Mouse (Mus musculus) bone marrow, adult 2 months (tissue): Measurements from ENCODE around the gene Paf1. TPM values are rescaled to one million over a fixed set of nuclear protein-coding genes. Genes with fewer than 3 reads are reported as not detected.

Experiments
- H3K27ac ChIP-seq: fragments of 200-500 bp; 2 replicates; pipeline ENCODE4 v1.5.1; 2012; ENCODE audit warnings: low read depth, mild to moderate bottlenecking, control low read depth, inconsistent platforms, low read length; ENCODE audit not compliant: control insufficient read depth, poor library complexity, insufficient read depth
- H3K4me1 ChIP-seq: fragments of 200-500 bp; 2 replicates; pipeline ENCODE4 v1.6.1; 2011; ENCODE audit warnings: low read length; ENCODE audit not compliant: control insufficient read depth, insufficient read depth
- H3K4me3 ChIP-seq: fragments of 200-500 bp; replicated peaks from 2 replicates; pipeline ENCODE3; 2011; ENCODE audit warnings: mild to moderate bottlenecking, low read depth, low read length, control low read depth; ENCODE audit not compliant: control insufficient read depth
- CTCF ChIP-seq: fragments of 200-500 bp; IDR thresholded peaks from 2 replicates; pipeline ENCODE4 v1.5.1; 2011; ENCODE audit warnings: low read length, control low read depth; ENCODE audit not compliant: control insufficient read depth, insufficient read depth
- POLR2A ChIP-seq: fragments of 200-500 bp; IDR thresholded peaks from 2 replicates; pipeline ENCODE4 v1.6.1; 2011; ENCODE audit warnings: low read depth, mild to moderate bottlenecking, control low read depth, low read length, borderline replicate concordance; ENCODE audit not compliant: control insufficient read depth
- WGBS: fragments of 180-500 bp; shearing (Covaris S2); methylation state at CpG from one replicate; pipeline ENCODE4 v1.1.7; 2018; 5-methylcytosine and 5-hydroxymethylcytosine counted together
- polyA plus RNA-seq: library from polyadenylated mRNA; stranded (reverse); fragments of >200 nt; gene quantifications from 2 replicates; pipeline ENCODE4 v1.2.4, GENCODE M21; 2011; ENCODE audit warnings: low replicate concordance; ENCODE audit not compliant: missing spikeins, insufficient read depth, insufficient read length

Paf1 gene
- polyA plus RNA-seq, 1 experiment = 209 TPM

DNA sequence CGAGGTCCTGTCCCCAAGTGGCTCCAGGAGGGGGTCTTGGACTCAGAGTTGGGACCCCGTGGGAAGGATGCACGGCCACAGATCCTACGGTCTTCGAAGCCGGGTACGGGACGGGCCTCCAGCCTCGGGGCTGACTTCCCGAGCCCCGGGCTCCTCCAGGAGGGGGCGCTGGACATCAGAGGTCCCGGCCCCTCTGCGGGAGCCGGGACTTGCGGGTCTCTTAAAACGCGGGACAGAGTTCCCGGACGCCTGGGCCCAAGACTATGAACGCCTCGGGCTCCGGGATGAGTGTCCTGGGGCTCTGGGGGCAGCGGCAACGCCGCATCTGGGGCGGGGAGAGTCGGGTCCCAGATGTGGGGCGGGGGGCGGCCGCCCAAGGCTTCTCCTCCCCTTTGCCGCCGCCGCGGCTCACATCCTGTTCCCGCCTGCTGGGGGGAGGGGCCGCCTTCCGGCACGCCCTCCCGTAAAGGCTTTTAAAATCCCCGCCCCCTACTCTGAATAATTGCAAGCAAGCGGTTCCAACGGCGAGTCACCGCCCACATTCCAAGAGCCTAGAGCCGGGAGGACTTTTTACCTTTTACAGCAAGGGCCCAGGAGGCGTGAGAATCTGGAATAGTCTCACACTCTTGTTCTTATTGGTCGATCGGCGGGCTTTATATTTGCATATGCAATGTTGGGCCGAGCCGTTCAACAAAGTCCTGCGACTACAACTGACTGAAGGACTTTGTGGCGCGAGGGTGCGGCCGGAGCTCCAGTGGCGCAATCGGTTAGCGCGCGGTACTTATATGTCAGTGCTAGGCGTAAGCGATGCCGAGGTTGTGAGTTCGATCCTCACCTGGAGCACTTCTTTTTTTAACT is 20.3 kb upstream of the Paf1 start, which contains the start of gene Plekhg2:
TSS of gene Plekhg2 (minus strand) at position 349 of the 858 bp plus-strand sequence.
- TF ChIP-seq CTCF (peak; percentile 43; the same call in 1 of the 2 replicates), POLR2A (peak; percentile 67; the same call in 1 of the 2 replicates)
- WGBS = under 1% methylated on average over 66 of the region's 66 CpGs
- Histone ChIP-seq H3K4me1 (peaks cover 1% of the 10 kb centered on the region; the same call in 1 of the 2 replicates), H3K4me3 (peak within 1 kb of the TSS; percentile 70), H3K27ac (peak within 1 kb of the TSS; percentile 77)

DNA sequence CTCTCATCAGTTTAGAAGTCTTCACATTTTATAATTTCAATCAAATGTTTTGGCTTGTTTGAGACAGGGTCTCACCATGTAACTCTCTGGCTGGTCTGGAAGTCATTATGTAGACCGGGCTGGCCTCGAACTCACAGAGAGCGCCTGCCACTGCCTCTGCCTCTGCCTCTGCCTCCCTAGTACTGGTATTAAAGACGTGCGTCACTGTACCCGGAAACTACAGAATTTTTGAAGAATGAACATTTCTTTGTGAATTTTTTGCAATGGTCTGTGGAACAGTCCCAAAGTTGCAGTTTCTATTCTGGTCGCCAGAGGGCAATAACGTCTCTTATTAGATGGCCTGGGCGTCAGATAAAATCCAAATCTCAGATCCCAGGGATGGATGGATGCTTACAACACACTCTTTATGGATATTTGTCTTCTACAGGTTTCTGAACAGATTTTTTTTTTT is 19.6 kb upstream of the Paf1 start:
- WGBS = under 1% methylated on average over 9 of the region's 9 CpGs
- peak overlapping the region; percentile 77 for H3K27ac ChIP-seq
- TF ChIP-seq CTCF (no peak), POLR2A (no peak)
- peak overlapping the region; percentile 69 for H3K4me3 ChIP-seq
- peaks cover 1% of the 10 kb centered on the region; the same call in 1 of the 2 replicates for H3K4me1 ChIP-seq

DNA sequence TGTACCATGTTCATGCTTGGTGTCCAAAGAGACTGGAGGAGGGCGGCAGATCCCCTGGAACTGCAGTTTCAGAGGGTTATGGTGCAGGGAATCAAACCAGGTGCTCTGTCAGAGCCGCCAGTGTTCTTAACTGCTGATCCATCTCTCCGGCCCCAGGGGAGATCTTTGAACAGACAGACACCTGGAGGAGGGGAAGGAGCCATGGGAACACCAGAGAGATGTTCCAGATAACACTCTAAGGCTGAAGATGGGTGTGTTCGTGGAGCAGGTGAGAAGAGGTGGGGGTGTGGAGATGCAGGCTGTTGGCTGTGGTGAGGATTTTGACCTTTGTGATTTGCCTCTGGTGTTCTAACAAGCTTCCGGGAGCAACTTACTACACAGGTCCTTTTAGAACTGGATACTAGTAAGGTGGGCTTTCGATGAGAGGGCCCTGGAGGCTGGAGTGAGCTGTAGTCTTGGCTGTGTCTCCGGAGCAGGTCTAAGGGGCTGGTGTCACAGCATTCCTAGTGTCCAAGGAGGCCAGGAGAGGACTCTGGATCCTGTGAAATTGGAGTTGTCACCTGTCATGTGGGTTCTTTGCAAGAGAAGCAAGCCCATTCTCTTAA is 18.8 kb upstream of the Paf1 start:
- no peak overlapping the region for H3K4me3 ChIP-seq
- TF ChIP-seq CTCF = no peak
- no peak for TF ChIP-seq POLR2A
- H3K27ac ChIP-seq = peak overlapping the region; percentile 30; the same call in 1 of the 2 replicates
- WGBS = 86% methylated on average over 7 of the region's 7 CpGs
- peaks cover 1% of the 10 kb centered on the region; the same call in 1 of the 2 replicates for H3K4me1 ChIP-seq

DNA sequence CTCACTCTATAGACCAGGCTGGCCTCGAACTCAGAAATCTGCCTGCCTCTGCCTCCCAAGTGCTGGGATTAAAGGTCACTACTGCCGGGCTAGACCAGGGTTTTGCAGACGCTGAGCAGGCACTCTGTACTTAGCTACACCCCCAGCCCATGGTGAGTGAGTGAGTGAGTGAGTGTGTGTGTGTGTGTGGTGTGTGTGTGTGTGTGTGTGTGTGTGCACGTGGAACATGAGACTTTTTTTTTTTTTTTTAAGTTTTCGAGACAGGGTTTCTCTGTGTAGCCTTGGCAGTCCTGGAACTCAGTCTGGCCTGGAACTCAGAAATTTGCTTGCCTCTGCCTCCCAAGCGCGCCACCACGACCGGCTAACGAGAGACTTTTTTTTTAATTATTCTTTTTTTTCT is 18.1 kb upstream of the Paf1 start:
- H3K27ac ChIP-seq = peak overlapping the region; percentile 96; the same call in 1 of the 2 replicates
- H3K4me3 ChIP-seq = no peak overlapping the region
- peaks cover 1% of the 10 kb centered on the region; the same call in 1 of the 2 replicates for H3K4me1 ChIP-seq
- 48% methylated on average over 10 of the region's 10 CpGs for WGBS
- TF ChIP-seq CTCF = no peak
- no peak for TF ChIP-seq POLR2A

DNA sequence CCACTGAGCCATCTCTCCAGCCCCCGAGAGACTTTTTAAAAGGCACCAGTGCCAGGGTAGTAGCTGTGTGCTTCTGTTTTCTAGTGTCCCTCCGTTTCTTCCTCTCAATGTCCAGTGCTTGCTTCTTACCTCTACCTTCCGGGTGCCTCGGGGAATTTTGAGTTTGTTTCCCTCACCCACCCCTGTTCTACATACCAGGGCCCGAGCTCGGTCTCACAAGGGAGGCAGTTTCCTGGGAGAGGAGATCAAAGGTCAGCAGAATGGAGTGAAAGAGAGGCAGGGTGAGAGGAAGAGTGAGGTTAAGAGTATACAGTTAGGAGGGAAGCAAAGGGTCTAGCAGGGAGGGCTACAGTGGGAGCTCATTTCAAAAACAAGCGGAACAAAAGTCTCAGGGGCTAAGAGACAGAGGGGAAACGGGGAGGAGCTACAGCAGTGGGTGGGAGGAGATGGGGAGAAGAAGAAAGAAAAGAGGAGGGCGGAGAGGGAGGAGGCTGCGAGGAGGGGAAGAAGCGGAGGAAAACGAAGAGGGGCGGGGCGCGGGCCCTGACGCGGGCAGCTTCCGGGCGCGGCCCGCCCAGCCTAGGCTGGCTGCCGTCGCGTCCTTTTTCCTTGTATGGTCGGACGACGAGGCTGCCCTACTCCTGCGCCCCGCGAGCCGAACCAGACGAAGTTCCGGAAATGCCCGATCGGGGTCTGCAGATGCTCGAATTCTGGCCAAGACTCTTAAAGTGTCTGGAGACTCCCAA is 17.4 kb upstream of the Paf1 start:
- peaks cover 1% of the 10 kb centered on the region; the same call in 1 of the 2 replicates for H3K4me1 ChIP-seq
- 0% methylated on average over 36 of the region's 36 CpGs for WGBS
- TF ChIP-seq POLR2A (peak; percentile 88; the same call in 1 of the 2 replicates), CTCF (no peak)

DNA sequence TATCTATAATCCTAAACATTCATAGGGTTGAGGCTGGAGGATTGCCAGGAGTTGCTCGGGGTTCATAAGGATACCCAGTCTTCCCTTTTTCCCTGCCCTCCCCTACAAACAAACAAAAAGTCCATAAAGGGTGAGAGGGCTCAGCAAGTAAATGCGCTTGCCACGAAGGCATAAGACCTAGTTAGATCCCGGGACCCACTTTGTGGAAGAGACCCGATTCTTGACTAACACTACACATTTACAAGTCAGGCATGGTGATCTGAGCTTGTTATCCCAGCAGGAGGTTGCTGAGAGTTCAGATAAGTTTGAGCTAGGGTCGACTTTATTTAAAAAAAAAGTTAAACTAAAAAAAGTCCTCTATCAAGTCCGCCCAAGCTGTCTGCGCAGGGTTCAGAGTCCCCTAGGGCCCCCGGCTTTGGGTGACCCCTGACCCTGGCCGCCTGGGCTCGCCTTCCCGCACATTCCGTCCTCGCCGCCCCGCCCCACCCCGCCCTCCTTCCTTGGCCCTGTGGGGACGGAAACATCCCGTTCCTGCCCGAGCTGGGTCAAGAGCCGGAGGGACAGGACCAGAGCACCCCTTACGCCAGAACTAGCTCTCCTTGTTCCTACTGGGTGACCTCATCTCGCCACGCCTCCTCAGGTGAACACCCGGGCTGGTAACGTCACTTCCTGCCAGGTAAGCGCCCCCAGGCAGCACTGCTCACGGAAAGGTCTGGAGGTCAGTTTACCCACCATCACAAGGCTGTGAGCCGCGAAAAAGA is 16.6 kb upstream of the Paf1 start:
- WGBS = 7% methylated on average over 30 of the region's 30 CpGs
- no peaks in the 10 kb centered on the region; the same call in 1 of the 2 replicates for H3K4me1 ChIP-seq

More for the DNA sequence above, 17.4 kb upstream of the Paf1 start:
- peak overlapping the region; percentile 56 for H3K4me3 ChIP-seq
- peak overlapping the region; percentile 96 for H3K27ac ChIP-seq

More for the DNA sequence above, 16.6 kb upstream of the Paf1 start:
- Histone ChIP-seq H3K4me3 (peak overlapping the region; percentile 56), H3K27ac (peak overlapping the region; percentile 96)
- TF ChIP-seq POLR2A (peak; percentile 71; the same call in 1 of the 2 replicates), CTCF (no peak)
